Mouse (Mus musculus): Measurements from ENCODE around the gene Shroom3. TPM values are rescaled to one million over a fixed set of nuclear protein-coding genes. Genes with fewer than 3 reads are reported as not detected.

Gene Shroom3
- polyA plus RNA-seq, 1 experiment from 2014 or later: 5.0 TPM

- H3K4me1 ChIP-seq: peaks cover 3% of the 10 kb centered on the region; the same call in 1 of the 2 replicates
- no peak overlapping the region for H3K4me3 ChIP-seq
- H3K9me3 ChIP-seq (replicated peaks): no peaks in the 10 kb centered on the region
- WGBS: 85% methylated on average over 8 of the region's 8 CpGs
- DNase-seq (ENCODE audit: low spot score): no peak
- no peak overlapping the region for H3K27ac ChIP-seq
- H3K27me3 ChIP-seq (ENCODE audit: low read depth, poor library complexity, severe bottlenecking): no peaks in the 10 kb centered on the region
- H3K36me3 ChIP-seq: peaks cover 23% of the 10 kb centered on the region
Observed at GRCm38 (mm10) chr5:92969443-92969842, 286.2 kb downstream of the Shroom3 start.

- no peak for DNase-seq (ENCODE audit: low spot score)
Observed at GRCm38 (mm10) chr5:92969926-92970325, 286.7 kb downstream of the Shroom3 start.

GRCm38 (mm10) chr5:92970480-92970879, 287.2 kb downstream of the Shroom3 start:
- Histone ChIP-seq H3K9me3 (replicated peaks) (no peaks in the 10 kb centered on the region), H3K27me3 (ENCODE audit: low read depth, poor library complexity, severe bottlenecking) (no peaks in the 10 kb centered on the region), H3K4me1 (peaks cover 3% of the 10 kb centered on the region; the same call in 1 of the 2 replicates), H3K27ac (no peak overlapping the region), H3K4me3 (no peak overlapping the region), H3K36me3 (peaks cover 13% of the 10 kb centered on the region)
- DNase-seq (ENCODE audit: low spot score): no peak
- WGBS: 36% methylated on average over 7 of the region's 7 CpGs

More at GRCm38 (mm10) chr5:92969926-92970325, 286.7 kb downstream of the Shroom3 start:
- no peaks in the 10 kb centered on the region for H3K9me3 ChIP-seq (replicated peaks)
- WGBS: 69% methylated on average over 2 of the region's 2 CpGs
- H3K36me3 ChIP-seq: peaks cover 18% of the 10 kb centered on the region
- H3K4me3 ChIP-seq: no peak overlapping the region
- H3K27ac ChIP-seq: no peak overlapping the region
- H3K27me3 ChIP-seq (ENCODE audit: low read depth, poor library complexity, severe bottlenecking): no peaks in the 10 kb centered on the region
- peaks cover 3% of the 10 kb centered on the region; the same call in 1 of the 2 replicates for H3K4me1 ChIP-seq

GRCm38 (mm10) chr5:92980393-92980792, 297.2 kb downstream of the Shroom3 start:
- 93% methylated on average over 6 of the region's 6 CpGs for WGBS
- H3K9me3 ChIP-seq (replicated peaks): no peaks in the 10 kb centered on the region
- H3K4me3 ChIP-seq: no peak overlapping the region
- H3K4me1 ChIP-seq: no peaks in the 10 kb centered on the region
- H3K36me3 ChIP-seq: no peaks in the 10 kb centered on the region
- no peak overlapping the region for H3K27ac ChIP-seq
- no peak for DNase-seq (ENCODE audit: low spot score)
- no peaks in the 10 kb centered on the region for H3K27me3 ChIP-seq (ENCODE audit: low read depth, poor library complexity, severe bottlenecking)

GRCm38 (mm10) chr5:92980862-92981261, 297.6 kb downstream of the Shroom3 start:
- H3K4me1 ChIP-seq: no peaks in the 10 kb centered on the region
- no peak for DNase-seq (ENCODE audit: low spot score)
- no peak overlapping the region for H3K27ac ChIP-seq
- H3K4me3 ChIP-seq: no peak overlapping the region
- 75% methylated on average over 2 of the region's 2 CpGs for WGBS
- H3K36me3 ChIP-seq: no peaks in the 10 kb centered on the region
- H3K27me3 ChIP-seq (ENCODE audit: low read depth, poor library complexity, severe bottlenecking): no peaks in the 10 kb centered on the region
- H3K9me3 ChIP-seq (replicated peaks): no peaks in the 10 kb centered on the region

GRCm38 (mm10) chr5:92982673-92983072, 299.4 kb downstream of the Shroom3 start:
- Histone ChIP-seq H3K4me3 (no peak overlapping the region), H3K4me1 (peaks cover under 1% of the 10 kb centered on the region; the same call in 1 of the 2 replicates), H3K36me3 (no peaks in the 10 kb centered on the region), H3K9me3 (replicated peaks) (no peaks in the 10 kb centered on the region), H3K27ac (no peak overlapping the region), H3K27me3 (ENCODE audit: low read depth, poor library complexity, severe bottlenecking) (no peaks in the 10 kb centered on the region)
- DNase-seq (ENCODE audit: low spot score): no peak

GRCm38 (mm10) chr5:92983942-92984341, 300.7 kb downstream of the Shroom3 start:
- Histone ChIP-seq H3K4me3 (no peak overlapping the region), H3K27me3 (ENCODE audit: low read depth, poor library complexity, severe bottlenecking) (no peaks in the 10 kb centered on the region), H3K36me3 (no peaks in the 10 kb centered on the region), H3K27ac (no peak overlapping the region), H3K9me3 (replicated peaks) (no peaks in the 10 kb centered on the region), H3K4me1 (peaks cover 14% of the 10 kb centered on the region)
- 28% methylated on average over 2 of the region's 2 CpGs for WGBS
- DNase-seq (ENCODE audit: low spot score): no peak

- Histone ChIP-seq H3K27ac (no peak overlapping the region), H3K4me1 (peaks cover 20% of the 10 kb centered on the region), H3K4me3 (no peak overlapping the region), H3K36me3 (no peaks in the 10 kb centered on the region), H3K27me3 (ENCODE audit: low read depth, poor library complexity, severe bottlenecking) (no peaks in the 10 kb centered on the region), H3K9me3 (replicated peaks) (no peaks in the 10 kb centered on the region)
- 74% methylated on average over 1 of the region's 1 CpGs for WGBS
- DNase-seq (ENCODE audit: low spot score): no peak
Observed at GRCm38 (mm10) chr5:92984692-92985091, 301.5 kb downstream of the Shroom3 start.

- Histone ChIP-seq H3K27ac (no peak overlapping the region), H3K27me3 (ENCODE audit: low read depth, poor library complexity, severe bottlenecking) (no peaks in the 10 kb centered on the region), H3K4me3 (no peak overlapping the region), H3K36me3 (no peaks in the 10 kb centered on the region), H3K4me1 (peaks cover 20% of the 10 kb centered on the region), H3K9me3 (replicated peaks) (no peaks in the 10 kb centered on the region)
- 91% methylated on average over 2 of the region's 2 CpGs for WGBS
- no peak for DNase-seq (ENCODE audit: low spot score)
Observed at GRCm38 (mm10) chr5:92985391-92985790, 302.2 kb downstream of the Shroom3 start.

- no peaks in the 10 kb centered on the region for H3K9me3 ChIP-seq (replicated peaks)
- H3K4me1 ChIP-seq: peaks cover 20% of the 10 kb centered on the region
- WGBS: 92% methylated on average over 22 of the region's 22 CpGs
- no peak for DNase-seq (ENCODE audit: low spot score)
- H3K36me3 ChIP-seq: no peaks in the 10 kb centered on the region
- H3K27me3 ChIP-seq (ENCODE audit: low read depth, poor library complexity, severe bottlenecking): no peaks in the 10 kb centered on the region
- no peak overlapping the region for H3K4me3 ChIP-seq
- 0 out of 2 replicates have a peak overlapping the region, but pooled peaks have one; percentile 85 for H3K27ac ChIP-seq
Observed at GRCm38 (mm10) chr5:92986651-92987610, 303.7 kb downstream of the Shroom3 start.

GRCm38 (mm10) chr5:92987891-92988768, 304.9 kb downstream of the Shroom3 start:
- H3K9me3 ChIP-seq (replicated peaks): no peaks in the 10 kb centered on the region
- no peaks in the 10 kb centered on the region for H3K36me3 ChIP-seq
- peaks cover 20% of the 10 kb centered on the region for H3K4me1 ChIP-seq
- no peak for DNase-seq (ENCODE audit: low spot score)
- peak overlapping the region; percentile 85 for H3K27ac ChIP-seq
- H3K27me3 ChIP-seq (ENCODE audit: low read depth, poor library complexity, severe bottlenecking): no peaks in the 10 kb centered on the region
- no peak overlapping the region; the same call in 1 of the 2 replicates for H3K4me3 ChIP-seq
- 55% methylated on average over 16 of the region's 16 CpGs for WGBS

GRCm38 (mm10) chr5:92988769-92989356, 305.6 kb downstream of the Shroom3 start:
- Histone ChIP-seq H3K4me1 (peaks cover 20% of the 10 kb centered on the region), H3K27ac (peak overlapping the region; percentile 85), H3K9me3 (replicated peaks) (no peaks in the 10 kb centered on the region), H3K27me3 (ENCODE audit: low read depth, poor library complexity, severe bottlenecking) (no peaks in the 10 kb centered on the region), H3K4me3 (no peak overlapping the region; the same call in 1 of the 2 replicates), H3K36me3 (no peaks in the 10 kb centered on the region)
- DNase-seq (ENCODE audit: low spot score): peak; percentile 63
- 35% methylated on average over 15 of the region's 15 CpGs for WGBS

Data from limb, embryonic 10.5 days (tissue).